Mouse (Mus musculus): ENCODE data around the gene Mcoln2. TPM values are rescaled to one million over a fixed set of nuclear protein-coding genes. Genes with fewer than 3 reads are reported as not detected.

The Mcoln2 gene
- total and polyA plus RNA-seq, 3 experiments, result 31.0 to 34.9 (median 32.0) TPM

DNA sequence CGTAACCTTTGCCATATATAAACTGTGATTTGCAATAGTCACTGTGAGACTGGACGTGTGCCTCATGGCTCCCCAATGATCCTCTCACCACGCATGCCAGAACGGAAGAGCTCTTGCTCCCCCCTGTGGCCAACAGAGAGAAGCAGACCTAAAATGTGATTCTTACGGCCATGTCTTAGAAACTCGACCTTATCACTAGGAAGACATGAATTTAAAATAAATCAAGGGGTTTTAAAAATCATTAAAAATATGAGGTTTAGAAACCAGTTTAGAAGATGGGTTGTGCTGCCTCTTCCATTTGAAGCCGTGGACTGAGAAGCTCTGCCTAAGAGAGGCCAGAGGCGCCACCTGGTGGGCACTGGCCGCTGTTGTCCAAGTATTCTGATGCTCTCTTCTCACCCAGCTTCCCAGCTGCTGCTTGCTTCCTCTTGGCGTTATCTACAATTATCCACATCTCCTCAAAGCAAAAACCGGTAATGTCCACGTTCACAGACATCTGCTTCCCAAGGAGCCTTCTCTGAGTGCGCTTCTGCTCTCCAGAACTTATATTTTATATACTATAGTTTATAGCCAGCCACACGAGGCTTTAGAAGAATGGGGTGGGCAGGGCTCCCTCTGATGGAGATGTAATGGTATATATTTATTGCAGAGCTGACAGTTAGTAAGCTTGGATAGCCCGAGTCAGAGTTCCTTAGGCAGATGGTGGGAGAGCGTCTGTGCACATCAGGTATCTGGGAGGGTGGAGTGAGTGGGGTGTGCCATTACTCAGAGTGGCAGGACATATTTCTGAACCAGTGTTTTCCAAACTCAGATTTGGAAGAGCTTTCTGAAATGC is 28.3 kb downstream of the Mcoln2 start:
- Histone ChIP-seq H3K9ac (ENCODE audit: insufficient read depth, low read depth) (peak overlapping the region; percentile 6; the same call in 1 of the 2 replicates), H3K27ac (ENCODE audit: insufficient read depth, low read depth) (peak overlapping the region; percentile 41; the same call in 1 of the 2 replicates), H3K4me2 (ENCODE audit: insufficient read depth, low read depth, poor library complexity, severe bottlenecking) (peak overlapping the region; percentile 17; the same call in 1 of the 2 replicates), H3K9me3 (replicated peaks; ENCODE audit: low read length) (no peaks in the 10 kb centered on the region), H3K79me2 (replicated peaks; ENCODE audit: control insufficient read depth, extremely low read depth, insufficient read depth, poor library complexity, severe bottlenecking) (no peaks in the 10 kb centered on the region), H3K4me3 (replicated peaks in 1 of 3; ENCODE audit: low read depth in 2 of 3, low read length in 2 of 3, poor library complexity in 1 of 3) (no peak overlapping the region), H3K27me3 (replicated peaks) (no peaks in the 10 kb centered on the region), H3K36me3 (replicated peaks in 1 of 2; ENCODE audit: control insufficient read depth in 1 of 2, insufficient read depth in 1 of 2, low read length in 1 of 2) (peaks cover 75 to 94% of the 10 kb centered on the region in 2 experiments), H3K4me1 (ENCODE audit: control insufficient read depth in 1 of 2, insufficient read depth in 2 of 2) (peaks cover 5 to 18% of the 10 kb centered on the region in 2 experiments; a peak in 3 of 4 replicates)
- dilution Hi-C loops (cut with MboI; ENCODE audit: extremely low pct_ligation_motif_present, extremely low pct_unique_long_range_greater_than_20kb, low sequenced_read_pairs) (loop anchor here (25.0 kb wide), 1 partner anchor 109 kb away; no protein-coding TSS in a partner anchor), in situ Hi-C loops (cut with MboI; ENCODE audit: low pct_ligation_motif_present, low pct_unique_long_range_greater_than_20kb, low sequenced_read_pairs) (loop anchor here (5.0 to 25.0 kb wide), 2 partner anchors 41 to 759 kb away; no protein-coding TSS in a partner anchor)
- DNase-seq (ENCODE audit: extremely low read depth), result peak; percentile 96
- TF ChIP-seq MEF2A (IDR thresholded peaks at IDR 0.05; ENCODE audit: borderline replicate concordance, low read depth, low read length) (peak; percentile 42; the same call in 1 of the 2 replicates), POLR2AphosphoS2 (IDR thresholded peaks at IDR 0.05; ENCODE audit: low read depth, low read length) (no peak), POLR2A (IDR thresholded peaks at IDR 0.05; ENCODE audit: low read depth, low read length) (peak; percentile 46; the same call in 1 of the 2 replicates), ZKSCAN1 (IDR thresholded peaks at IDR 0.05; ENCODE audit: borderline replicate concordance, low read depth, low read length) (no peak; the same call in 1 of the 2 replicates), MAZ (IDR thresholded peaks at IDR 0.05; ENCODE audit: low read depth, low read length) (peak; percentile 66; the same call in 1 of the 2 replicates), NELFE (IDR thresholded peaks at IDR 0.05; ENCODE audit: low read depth, low read length) (peak; percentile 54; the same call in 1 of the 2 replicates), MAFK (IDR thresholded peaks at IDR 0.05; ENCODE audit: insufficient replicate concordance, low read length) (no peak), ETS1 (conservative IDR thresholded peaks at IDR 0.05; ENCODE audit: low read depth, low read length) (no peak), JUND (conservative IDR thresholded peaks at IDR 0.05; ENCODE audit: low read depth, low read length) (no peak; the same call in 1 of the 2 replicates), EP300 (IDR thresholded peaks at IDR 0.05; ENCODE audit: low read length) (peak; percentile 46; the same call in 1 of the 2 replicates), JUN (IDR thresholded peaks at IDR 0.05; ENCODE audit: insufficient read depth, low read depth, low read length) (no peak; the same call in 1 of the 2 replicates), USF1 (IDR thresholded peaks at IDR 0.05; ENCODE audit: low read depth, low read length) (no peak), CHD2 (IDR thresholded peaks at IDR 0.05; ENCODE audit: low read length) (peak; percentile 21; the same call in 1 of the 2 replicates), SMC3 (IDR thresholded peaks at IDR 0.05; ENCODE audit: low read depth, low read length) (peak; percentile 94), KAT2A (IDR thresholded peaks at IDR 0.05; ENCODE audit: insufficient replicate concordance, low read length) (no peak), MYC (IDR thresholded peaks at IDR 0.05; ENCODE audit: low read depth, low read length) (peak; percentile 97), NRF1 (IDR thresholded peaks at IDR 0.05; ENCODE audit: low read depth, low read length) (peak; percentile 63), ZMIZ1 (IDR thresholded peaks at IDR 0.05; ENCODE audit: low read depth, low read length) (no peak), BHLHE40 (IDR thresholded peaks at IDR 0.05; ENCODE audit: low read depth, low read length) (no peak), E2F4 (IDR thresholded peaks at IDR 0.05; ENCODE audit: insufficient replicate concordance, low read depth, low read length) (no peak; the same call in 1 of the 2 replicates), RAD21 (IDR thresholded peaks at IDR 0.05; ENCODE audit: low read depth, low read length) (peak; percentile 79), SIN3A (IDR thresholded peaks at IDR 0.05; ENCODE audit: low read length) (peak; percentile 86), RCOR1 (conservative IDR thresholded peaks at IDR 0.05; ENCODE audit: low read depth, low read length) (peak; percentile 67; the same call in 1 of the 2 replicates), CHD1 (IDR thresholded peaks at IDR 0.05; ENCODE audit: low read depth, low read length) (no peak; the same call in 1 of the 2 replicates), TBP (conservative IDR thresholded peaks at IDR 0.05; ENCODE audit: low read depth, low read length) (no peak), PAX5 (IDR thresholded peaks at IDR 0.05; ENCODE audit: low read length) (no peak), ZNF384 (IDR thresholded peaks at IDR 0.05; ENCODE audit: low read depth, low read length) (no peak), MAX (IDR thresholded peaks at IDR 0.05; ENCODE audit: low read length) (peak; percentile 82), CTCF (conservative IDR thresholded peaks at IDR 0.05 in 1 of 2, IDR thresholded peaks at IDR 0.05 in 1 of 2; ENCODE audit: low read depth in 2 of 2, low read length in 2 of 2) (peak; percentile 95 to 97), UBTF (IDR thresholded peaks at IDR 0.05; ENCODE audit: low read depth, low read length) (no peak), TCF12 (IDR thresholded peaks at IDR 0.05; ENCODE audit: low read depth, low read length) (peak; percentile 45), ELF1 (IDR thresholded peaks at IDR 0.05; ENCODE audit: low read depth, low read length) (peak; percentile 64; the same call in 1 of the 2 replicates), HCFC1 (IDR thresholded peaks at IDR 0.05; ENCODE audit: low read depth, low read length) (peak; percentile 54), USF2 (conservative IDR thresholded peaks at IDR 0.05; ENCODE audit: low read depth, low read length) (no peak), ZC3H11A (IDR thresholded peaks at IDR 0.05; ENCODE audit: low read depth, low read length) (peak; percentile 91), MXI1 (IDR thresholded peaks at IDR 0.05; ENCODE audit: low read depth, low read length) (no peak; the same call in 1 of the 2 replicates), IRF4 (IDR thresholded peaks at IDR 0.05; ENCODE audit: low read depth, low read length) (peak; percentile 11; the same call in 1 of the 2 replicates)
